Mouse (Mus musculus) heart, adult 2 months (tissue): ENCODE results near the gene Gm20379.

Source experiments
- CTCF ChIP-seq: fragments of 200-600 bp; IDR thresholded peaks from 2 replicates; pipeline ENCODE4 v1.8.1; 2022; ENCODE audit warnings: antibody characterized with exemption, mild to moderate bottlenecking, moderate library complexity
- EP300 ChIP-seq: fragments of 200-500 bp; IDR thresholded peaks from 2 replicates; pipeline ENCODE4 v1.6.1; 2011; ENCODE audit warnings: low read depth, low read length, control low read depth; ENCODE audit not compliant: insufficient read depth

- TF ChIP-seq EP300 (no peak), CTCF (no peak)
These were observed at the start of gene Gm20379 for GRCm38 (mm10) chr13:92305680-92306079.
